Mouse (Mus musculus) erythroblast, embryonic 14.5 days (primary cell): ENCODE measurements around the gene Nfia.

Experiments
- GATA1 ChIP-seq: IDR thresholded peaks from 2 replicates; pipeline ENCODE4 v1.6.1; 2012; ENCODE audit warnings: low read length, inconsistent platforms, mixed read lengths
- TAL1 ChIP-seq: IDR thresholded peaks from 3 replicates; pipeline ENCODE4 v1.6.1; 2012; ENCODE audit warnings: low read length, inconsistent platforms, mixed read lengths

GRCm38 (mm10) chr4:97786571-97786970 is 14.0 kb downstream of the Nfia start:
- no peak for TF ChIP-seq GATA1
- no peak for TF ChIP-seq TAL1
